Mouse (Mus musculus): ENCODE results near the gene Nphp4.

Nphp4 gene

DNA sequence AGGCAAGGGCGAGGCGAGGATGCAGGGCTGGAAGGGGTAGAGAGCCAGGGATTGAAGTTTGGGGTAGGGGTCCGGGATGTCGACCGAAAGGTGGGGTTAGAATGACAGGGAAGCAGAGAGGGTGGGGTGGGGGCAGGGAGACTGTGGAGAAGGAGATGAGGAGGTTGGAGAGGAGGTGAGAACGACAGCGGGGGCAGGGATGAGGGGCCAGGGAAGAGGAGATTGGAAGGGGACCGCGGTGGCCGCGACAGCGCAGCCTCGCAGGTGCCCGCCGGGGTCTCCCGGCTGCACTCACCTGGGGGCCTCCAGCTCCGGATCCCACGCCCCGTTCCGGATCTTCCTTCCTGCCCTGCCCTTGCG lies 580 bp downstream of the Nphp4 start:
- in situ Hi-C loops (cut with MboI, MseI), result no loop called here

DNA sequence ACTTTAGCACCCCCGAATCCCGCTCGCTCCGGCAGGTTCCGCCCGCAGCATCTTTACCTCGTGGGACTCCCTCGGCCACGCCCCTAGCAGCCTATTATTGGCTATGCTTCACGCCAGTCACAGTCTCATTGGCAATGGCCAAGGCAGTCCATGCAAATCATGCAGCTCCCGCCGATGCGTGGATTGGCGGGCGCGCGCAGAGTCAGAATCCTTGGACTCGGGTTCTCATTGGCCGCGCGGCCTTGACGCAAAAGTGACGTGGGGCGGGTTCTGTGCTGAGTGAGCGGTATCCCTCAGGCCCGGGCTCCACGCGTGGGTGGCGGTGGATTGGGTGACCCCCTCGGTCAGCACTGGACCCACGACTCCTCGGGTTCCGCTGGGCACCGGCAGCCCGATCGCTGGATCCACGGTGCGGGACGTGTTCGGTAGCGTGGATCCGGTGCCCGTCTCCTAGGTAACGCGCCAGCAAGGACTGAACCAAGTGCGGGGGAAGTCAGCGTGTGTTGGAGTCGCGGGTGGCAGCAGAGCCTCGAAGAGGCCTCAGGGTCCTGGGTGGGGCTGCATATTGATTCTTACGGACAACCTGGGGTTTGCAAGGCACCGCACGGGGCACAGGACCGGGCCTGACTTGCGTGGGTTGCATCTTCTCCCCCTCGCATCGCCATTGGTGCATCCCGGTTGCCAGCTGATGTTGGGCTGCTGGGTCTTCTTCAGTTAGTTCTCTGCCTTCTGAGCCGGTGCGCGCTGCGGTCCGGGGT lies 1.1 kb downstream of the Nphp4 start, which contains the start of gene Kcnab2:
TSS of gene Kcnab2 (minus strand) at position 406 of the 758 bp plus-strand sequence.
- in situ Hi-C loops (cut with MboI, MseI), result no loop called here

DNA sequence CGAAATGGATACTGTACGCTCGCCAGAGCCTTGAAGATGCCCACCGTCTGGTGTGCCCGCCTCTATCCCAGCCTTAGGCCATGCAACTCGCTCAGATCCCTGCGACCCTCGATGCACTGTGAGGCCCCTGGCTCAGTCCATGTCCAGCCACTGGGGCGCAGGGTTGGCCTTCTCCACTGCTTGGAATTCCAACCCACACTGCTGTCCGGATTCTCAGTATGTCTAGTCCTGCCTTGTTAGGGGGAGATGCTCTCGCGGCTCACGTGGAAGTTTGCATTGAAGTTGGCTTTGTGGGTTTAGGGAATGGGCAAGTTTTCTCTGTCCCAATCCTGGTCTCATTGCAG lies 1.7 kb downstream of the Nphp4 start:
- in situ Hi-C loops (cut with MboI, MseI), result no loop called here

DNA sequence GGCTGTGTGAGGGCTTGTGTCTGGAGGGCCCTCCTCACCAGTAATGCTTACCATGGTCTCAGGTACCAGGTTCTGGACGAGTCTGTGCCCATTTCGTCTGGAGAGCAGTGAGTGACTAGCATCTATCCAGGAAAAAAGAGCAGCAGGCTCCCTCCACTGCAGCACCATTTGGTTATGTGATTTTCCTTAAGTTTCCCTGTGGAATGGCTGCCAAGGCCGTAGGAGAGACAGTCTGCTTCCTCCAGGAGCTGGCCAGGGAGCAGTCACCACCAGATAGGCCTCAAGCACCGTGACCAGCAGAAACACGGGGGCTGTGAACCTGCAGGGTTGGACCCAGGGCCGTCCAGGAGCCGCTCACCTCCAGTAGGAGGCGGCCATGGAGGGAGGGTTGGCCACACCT lies 3.9 kb downstream of the Nphp4 start:
- in situ Hi-C loops (cut with MboI, MseI), result no loop called here

DNA sequence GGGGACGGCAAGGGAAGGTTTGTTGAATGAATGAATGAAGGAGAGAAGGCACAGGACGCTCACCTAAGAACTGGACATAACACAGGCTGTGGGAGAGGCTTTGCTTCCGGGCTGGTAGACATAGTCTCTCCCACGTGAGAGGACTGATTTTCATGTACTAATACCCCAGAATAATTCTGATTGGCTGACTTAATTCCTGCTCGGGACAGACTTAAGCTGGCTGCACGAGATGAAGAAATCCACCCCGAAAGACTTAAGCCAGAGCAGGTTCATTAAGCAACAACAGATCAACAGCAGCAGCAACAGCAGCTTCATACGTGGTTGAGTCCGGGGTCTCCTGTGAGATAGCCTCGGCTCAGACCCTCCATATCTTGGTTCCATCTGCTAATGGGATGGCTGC lies 11.5 kb downstream of the Nphp4 start:
- in situ Hi-C loops (cut with MboI, MseI), result no loop called here

DNA sequence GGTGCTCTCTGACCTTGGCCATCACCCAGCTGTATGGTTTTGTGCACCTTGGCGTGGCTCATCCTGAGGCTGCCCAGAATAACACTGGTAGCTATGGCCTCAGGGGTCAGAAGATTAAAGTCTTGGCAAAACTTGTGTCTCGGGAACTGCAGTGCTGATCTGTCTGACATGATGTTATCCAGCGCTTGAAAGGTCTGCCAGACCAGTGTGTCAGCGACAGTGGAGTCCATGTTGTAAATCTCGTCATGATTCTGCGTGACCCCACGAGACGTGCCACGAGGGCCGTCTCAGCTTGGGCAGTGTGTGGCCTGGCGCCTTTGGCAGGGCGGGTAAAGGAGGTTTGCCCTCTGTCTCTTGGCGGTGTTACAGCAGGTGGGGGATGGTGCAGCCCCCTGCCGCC lies 13.8 kb downstream of the Nphp4 start:
- in situ Hi-C loops (cut with MboI, MseI), result no loop called here

DNA sequence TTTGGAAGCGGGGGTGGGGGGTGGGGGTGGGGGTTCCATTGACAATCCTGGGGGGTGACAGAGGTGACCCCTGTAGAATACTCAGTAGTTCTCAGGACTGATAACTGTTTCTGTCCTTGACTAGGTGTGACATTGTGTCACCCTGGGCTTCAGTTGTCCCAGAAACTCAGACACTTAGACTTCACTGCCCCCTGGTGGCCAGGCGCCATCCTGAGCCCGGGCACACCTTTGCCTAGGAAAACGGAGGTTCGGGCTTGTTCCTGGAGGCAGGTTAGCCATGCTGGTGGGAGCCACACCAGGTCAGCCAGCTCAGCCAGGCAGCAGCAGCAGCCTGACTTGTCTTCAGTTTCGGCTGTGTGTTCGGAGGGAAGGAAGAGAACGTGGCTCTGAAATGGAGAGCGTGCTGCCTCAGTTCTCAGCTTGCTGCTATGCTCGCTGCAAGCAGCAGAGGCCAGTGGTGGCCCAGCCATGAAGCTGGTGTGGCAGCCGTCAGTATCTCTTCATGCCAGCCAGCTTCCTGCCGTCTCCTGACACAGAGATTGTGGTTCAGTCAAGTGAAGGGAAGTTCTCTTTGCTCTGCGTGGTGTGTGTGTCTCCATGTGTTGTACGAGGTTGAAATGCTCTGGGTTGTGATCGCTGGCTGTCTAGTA lies 14.9 kb downstream of the Nphp4 start:
- in situ Hi-C loops (cut with MboI, MseI), result no loop called here

DNA sequence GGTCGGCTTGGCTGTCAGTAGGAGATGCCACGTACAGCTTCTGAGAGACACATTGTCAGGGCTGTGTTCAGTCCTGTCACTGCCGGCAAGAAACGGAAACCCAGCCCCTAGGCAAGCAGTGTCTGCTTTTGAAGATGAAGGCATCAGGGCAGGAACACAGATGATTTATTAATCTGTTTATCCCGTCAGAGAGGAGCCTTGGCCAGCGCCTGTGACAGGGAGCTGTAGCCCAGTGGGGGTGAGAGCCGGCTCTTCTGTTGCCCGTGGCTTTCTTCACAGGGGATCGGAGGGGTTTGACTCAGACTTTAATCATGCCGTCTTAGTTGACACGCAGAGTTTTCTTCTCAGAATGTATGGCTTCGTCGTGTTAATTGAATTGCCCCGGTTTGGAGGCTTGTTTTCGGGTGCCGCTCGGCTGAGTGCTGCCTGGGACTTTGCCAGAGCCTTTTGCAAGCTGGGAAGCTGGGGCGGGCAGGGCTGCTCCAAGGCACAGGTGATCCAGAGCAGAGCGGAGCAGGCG lies 17.9 kb downstream of the Nphp4 start:
- in situ Hi-C loops (cut with MboI, MseI), result no loop called here

DNA sequence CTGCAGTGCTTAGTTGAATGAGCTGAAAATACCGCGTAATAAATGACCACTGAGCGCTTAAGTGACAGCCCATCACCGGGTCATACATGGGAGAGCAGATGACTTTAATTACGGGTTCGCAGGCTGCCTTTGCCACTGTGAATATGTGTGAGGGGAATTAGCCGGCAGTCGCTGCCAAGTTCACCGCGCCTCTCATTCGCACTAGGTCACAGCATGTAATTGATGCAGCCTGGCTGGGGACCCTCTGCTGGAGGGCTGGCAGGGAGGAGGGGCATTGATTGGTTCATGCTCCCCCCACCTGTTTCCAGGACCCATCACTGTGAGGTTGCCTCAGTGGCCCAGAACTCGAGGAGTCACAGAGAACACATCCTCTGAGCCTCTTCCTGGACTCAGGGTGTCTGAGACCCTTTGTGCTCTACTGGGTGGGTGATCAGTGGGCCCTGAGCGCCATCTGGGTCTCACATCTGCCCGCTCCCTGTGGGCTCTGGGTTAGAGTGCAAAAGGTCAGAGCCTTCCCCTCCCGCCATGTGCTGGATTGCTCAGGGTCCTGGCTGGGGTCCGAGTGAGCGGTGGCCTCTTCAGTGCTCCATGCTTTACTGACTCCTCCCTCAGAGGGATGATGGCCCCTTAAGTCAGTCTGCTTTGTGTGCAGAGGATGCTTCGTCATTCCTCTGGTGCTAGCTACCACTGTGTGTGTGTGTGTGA lies 35.9 kb downstream of the Nphp4 start:
- in situ Hi-C loops (cut with MboI, MseI), result loop anchor here in 1 of 2 experiments (10.0 kb wide), 1 partner anchor 978 kb away; no protein-coding TSS in a partner anchor

DNA sequence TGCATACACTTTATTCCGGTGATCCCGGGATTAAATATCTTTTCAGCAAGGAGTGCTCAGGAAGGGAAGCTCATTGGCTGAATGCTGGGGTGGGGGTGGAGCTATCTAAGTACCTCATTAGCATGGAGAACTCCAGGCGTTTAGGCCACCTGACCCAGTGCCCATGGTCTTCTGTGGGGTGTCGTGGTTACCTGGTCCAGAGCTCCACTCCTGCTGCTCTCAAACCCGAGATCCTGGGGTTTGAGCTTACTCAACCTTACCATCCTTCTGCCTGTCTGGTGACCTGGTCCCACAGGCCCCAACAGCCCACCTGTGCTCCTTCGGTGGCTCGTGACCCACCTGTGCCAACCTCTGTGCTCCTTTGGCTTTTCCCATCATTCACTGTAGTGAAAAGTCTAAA lies 38.4 kb downstream of the Nphp4 start:
- in situ Hi-C loops (cut with MboI, MseI), result loop anchor here in 1 of 2 experiments (10.0 kb wide), 1 partner anchor 980 kb away; no protein-coding TSS in a partner anchor

DNA sequence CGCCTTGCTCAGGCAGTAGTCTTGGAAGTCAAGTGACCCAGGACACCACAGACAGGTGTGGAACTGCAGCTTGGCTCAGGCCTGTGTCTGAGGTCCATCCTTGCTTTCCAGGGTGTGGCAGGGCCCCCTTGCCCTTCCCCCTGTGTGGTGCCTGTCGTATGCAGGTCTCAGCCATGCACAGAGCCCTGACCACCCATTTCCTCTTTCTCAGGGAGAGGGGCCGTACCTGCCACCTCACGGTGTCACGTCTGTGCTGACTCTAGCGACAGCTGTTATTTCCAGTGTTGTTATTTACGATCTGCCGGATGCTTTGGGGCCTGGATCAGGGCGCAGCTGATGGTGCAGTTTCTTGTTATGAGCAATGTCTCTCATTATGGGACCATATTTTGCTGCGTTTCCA lies 42.6 kb downstream of the Nphp4 start:
- in situ Hi-C loops (cut with MboI, MseI), result loop anchor here in 1 of 2 experiments (10.0 kb wide), 1 partner anchor 984 kb away; no protein-coding TSS in a partner anchor

DNA sequence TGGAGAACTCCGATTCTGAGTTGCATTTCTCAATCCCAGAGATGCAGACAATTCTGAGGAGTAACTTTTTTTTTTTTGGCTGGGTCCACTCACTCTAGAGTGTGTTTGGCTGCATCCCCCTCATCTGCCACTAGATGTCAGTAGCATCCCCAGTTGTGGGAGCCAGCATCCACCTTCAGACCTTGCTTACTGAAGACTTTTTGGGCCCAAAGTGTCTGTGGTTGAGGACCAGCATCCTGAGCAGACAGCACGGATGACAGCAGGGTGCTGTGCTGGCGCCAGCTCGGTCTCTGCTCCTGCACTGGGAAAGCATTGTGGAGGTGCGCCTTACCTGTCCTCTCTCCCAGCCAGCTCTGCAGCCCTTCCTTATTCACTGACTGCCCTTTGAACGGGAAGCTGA lies 43.6 kb downstream of the Nphp4 start:
- in situ Hi-C loops (cut with MboI, MseI), result no loop called here

DNA sequence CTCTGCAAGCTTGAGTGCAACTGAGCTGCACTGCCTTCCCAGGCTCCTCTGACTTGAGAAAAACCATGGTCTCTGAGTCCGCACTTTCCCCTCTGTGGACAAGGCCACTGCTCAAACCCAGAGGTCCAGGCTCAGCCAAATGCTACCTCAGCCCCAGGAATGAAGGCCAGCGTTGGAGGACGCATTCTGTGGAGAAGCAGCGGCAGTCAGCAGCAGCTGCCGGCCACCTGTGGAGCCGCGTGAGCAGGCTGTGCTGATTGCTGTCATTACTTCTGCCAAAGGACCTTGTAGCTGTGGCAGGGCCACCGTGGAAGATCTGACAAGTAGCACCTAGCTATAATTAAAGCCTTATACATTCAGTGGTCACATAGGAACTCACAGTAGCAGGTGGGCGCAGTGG lies 56.4 kb downstream of the Nphp4 start:
- in situ Hi-C loops (cut with MboI, MseI), result no loop called here

DNA sequence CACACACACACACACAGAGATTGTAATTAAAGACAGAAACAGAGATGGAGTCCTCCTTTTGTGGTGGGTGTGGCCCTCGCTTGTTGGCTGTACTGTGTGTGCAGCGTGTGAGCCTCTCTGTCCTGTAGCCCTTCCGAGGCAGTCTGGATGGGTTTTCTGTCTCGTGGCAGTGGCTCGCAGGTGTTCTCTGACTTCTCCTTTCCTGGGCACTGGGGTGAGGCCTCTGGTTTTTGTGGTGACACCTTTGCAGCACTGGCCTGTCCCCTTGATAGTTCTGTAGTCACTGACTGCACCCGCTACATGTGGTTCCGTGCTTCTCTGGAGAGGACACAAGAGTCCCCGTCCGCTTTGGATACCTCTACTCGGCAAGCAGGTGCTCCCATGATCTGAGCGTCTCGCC lies 63.2 kb downstream of the Nphp4 start:
- in situ Hi-C loops (cut with MboI, MseI), result no loop called here

DNA sequence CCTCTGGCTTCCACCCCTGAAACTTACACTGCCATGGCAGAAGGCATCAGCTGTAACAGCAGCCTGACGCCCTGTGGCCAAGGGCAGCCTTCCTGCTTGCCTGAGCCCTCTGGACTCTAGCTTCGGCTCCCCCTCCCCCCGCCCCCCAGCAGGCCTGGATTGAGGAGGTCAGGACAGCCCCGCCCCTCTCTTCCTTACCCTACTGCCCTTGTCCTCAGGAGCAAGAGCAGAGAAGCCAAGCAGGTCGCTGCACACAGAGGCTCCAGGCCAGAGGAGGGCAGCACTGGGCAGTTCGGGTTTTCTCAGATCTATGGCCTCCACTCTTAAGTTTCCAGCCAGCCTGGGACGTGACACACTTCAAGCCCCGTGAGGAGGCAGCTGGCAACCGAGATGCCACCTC lies 64.7 kb downstream of the Nphp4 start:
- in situ Hi-C loops (cut with MboI, MseI), result no loop called here

DNA sequence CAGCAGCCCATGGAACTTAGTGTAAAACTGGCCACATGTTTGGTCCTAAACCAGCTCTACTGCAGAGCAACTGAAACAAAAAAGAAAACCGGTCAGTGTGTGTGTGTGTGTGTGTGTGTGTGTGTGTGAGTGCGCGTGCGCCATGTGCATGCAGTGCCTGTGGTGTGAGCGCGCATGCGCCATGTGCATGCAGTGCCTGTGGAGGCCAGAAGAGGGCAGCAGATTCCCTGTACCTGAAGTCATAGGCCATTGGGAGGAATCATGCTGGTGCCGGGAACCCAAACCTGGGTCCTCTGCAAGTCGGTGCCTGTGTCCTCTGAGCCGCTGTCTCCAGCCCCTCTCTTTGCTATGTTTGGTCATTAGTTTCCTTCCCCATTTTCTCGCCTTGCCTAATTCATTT lies 65.9 kb downstream of the Nphp4 start:
- in situ Hi-C loops (cut with MboI, MseI), result no loop called here

DNA sequence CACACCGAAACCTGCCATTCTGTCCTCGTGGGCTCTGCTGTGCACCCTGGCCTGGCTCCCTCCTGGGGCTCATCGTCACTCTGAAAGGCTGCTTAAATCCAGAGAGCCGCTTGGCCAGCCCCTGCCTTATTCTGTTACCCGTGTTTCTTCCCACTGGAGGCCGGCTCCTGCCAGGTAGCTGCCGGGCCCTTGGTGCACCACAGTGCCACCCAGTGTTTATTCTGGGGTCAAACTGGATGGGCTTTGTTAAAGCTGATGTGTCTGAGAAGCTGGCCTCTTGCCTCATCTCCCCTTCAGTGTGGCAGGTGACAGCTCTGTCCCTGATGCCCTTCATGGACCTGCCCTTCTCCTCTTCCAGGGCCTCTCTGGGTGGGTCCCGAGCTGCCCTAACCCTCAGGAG lies 70.0 kb downstream of the Nphp4 start:
- in situ Hi-C loops (cut with MboI, MseI), result no loop called here

DNA sequence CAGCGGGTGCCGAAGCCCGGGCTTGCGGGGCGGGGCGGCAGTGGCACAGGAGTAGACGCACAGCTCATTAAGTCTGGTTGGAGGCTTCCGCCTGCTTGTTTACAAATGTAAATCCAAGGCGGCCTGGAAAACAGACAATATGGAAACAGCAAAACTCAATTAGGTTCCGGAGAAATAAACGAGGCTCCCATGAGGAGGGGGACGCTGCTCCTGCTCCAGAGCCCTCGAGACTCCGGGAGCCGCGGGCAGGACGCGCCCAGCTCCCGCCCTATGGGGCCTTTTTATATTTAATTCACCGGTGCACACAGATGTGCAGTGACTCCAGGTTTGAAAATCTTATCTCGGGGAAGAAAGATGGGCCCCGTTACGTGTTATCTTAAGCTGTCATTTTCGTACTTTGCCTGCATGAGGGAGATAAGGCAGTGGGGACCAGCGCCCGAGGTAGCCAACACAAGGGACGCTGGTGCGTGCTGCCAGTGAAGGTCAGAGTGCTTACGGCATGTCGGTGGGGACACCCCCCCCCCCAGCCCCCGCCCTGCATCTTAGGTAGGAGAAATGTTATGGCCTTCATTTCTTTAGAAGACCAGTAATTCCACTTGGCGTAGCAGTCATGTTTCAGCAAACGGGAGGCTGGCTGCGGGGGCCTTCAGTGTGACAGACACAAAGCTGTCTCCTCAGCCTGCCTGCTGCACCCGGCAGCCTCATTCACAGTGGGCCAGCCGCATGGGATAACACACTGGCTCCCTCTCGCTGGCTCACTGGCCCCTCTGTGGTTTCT lies 71.6 kb downstream of the Nphp4 start:
- in situ Hi-C loops (cut with MboI, MseI), result no loop called here

DNA sequence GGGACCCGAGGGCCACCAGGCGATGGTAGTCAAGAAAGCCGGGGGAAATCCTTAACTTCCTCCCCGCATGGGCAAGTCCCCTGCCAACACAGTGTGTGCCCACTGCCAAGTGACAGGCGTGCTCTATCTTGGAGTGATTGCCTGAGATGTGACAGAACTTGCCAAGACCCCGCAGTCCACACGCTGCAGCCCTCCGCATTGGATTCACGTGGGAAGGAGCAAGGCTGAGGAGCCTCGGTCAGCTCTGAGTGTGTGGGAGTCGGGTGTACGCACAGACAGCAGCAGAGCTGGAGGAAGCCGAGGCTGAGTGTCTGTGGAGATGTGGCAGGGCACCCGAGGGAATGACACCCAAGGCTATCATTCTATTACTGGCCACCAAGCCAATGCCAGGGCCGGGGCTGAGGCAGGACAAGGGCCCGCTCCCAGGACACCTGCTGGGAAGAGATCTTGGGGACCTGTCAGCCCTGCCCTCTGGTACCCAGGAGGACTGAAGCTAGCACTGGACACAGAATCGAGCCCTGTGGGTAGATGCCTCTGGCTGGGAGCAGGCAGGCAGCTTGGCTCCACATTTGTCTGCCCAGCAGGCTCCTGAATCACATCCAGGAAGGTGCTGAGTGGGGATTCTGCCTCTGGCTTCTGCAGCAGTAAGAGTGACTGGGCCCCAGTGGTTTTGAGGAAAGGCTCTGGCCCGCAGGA lies 73.1 kb downstream of the Nphp4 start:
- in situ Hi-C loops (cut with MboI, MseI), result no loop called here

DNA sequence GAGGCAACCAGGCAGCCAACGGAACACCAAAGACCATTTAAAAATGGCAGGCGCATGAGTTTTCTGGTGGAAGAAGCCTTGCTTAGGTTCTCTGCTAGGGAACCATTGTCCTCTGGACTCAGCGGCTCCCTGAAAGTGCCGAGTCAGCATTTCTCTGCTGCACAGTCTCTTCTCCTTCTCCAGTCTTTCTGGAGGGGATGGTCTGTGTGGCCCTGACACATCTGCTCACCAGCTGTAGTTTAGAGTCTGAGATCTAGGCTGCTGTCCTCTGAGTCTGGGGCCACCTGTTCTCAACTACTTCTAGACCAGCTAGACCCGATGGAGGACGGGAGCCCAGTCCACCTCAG lies 73.7 kb downstream of the Nphp4 start:
- in situ Hi-C loops (cut with MboI, MseI), result no loop called here

DNA sequence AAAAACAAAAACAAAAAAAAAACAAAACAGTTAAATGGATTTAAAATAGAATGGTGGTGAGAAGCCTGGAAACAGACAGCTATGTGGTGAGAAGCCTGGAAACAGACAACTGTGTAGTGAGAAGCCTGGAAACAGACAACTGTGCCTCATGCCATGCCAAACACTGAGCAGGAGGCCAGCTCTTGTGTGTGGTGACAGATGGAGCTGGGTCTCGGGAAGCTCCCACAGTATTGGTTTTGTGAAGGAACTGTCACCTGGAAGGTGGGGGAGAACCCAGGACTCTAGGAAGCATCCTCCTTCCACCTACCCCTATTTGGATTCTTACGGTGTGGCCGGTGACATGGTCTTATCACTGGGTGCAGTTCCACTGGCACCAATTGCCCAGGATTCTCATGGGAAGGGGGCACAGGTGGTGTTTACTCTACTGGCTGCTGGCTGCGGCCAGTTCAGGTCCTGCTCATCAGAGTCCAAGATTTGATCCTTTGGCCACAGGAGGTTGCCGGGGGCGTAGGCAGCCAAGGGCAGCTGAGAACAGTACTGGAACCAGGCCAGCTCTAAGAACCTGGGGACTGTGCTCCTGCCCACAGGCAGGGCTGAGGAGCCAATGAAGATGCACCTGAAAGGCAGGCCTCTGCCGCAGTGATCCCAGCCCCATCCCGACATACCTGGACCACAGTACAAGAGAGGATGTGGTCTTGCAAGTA lies 77.2 kb downstream of the Nphp4 start:
- in situ Hi-C loops (cut with MboI, MseI), result no loop called here
